Mouse (Mus musculus) heart, adult 2 months (tissue): ENCODE data around the gene Odf4.

ENCODE experiments used
- CTCF ChIP-seq: fragments of 200-600 bp; IDR thresholded peaks from 2 replicates; pipeline ENCODE4 v1.8.1; 2022; ENCODE audit warnings: antibody characterized with exemption, mild to moderate bottlenecking, moderate library complexity
- EP300 ChIP-seq: fragments of 200-500 bp; IDR thresholded peaks from 2 replicates; pipeline ENCODE4 v1.6.1; 2011; ENCODE audit warnings: low read depth, low read length, control low read depth; ENCODE audit not compliant: insufficient read depth

DNA sequence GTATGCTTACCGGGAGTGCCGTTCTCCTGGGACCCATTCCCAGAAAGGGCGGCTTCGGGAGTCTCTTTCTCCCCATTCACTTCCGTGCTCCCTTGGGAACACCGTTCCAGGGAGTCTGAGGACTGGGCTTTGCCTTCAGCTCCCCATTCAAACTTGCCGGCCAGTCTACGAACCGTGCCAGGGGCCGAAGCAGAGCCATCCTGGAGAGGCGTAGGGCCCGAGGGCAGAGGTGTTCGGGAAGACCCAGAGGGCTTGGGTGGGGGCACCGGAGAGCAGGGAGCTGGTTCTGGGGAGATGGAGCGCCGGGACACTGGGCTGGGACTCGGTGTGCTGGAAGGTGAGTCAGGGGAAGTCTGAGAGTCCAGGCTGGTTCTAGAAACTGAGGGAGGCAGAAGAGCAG, 27.5 kb upstream of the Odf4 start:
- TF ChIP-seq CTCF (no peak), EP300 (no peak)
